Mouse (Mus musculus): ENCODE data around the gene Zcchc18. TPM values are rescaled to one million over a fixed set of nuclear protein-coding genes. Genes with fewer than 3 reads are reported as not detected.

Zcchc18 gene
- polyA plus RNA-seq, 1 experiment from 2014 or later: 43.4 TPM

DNA sequence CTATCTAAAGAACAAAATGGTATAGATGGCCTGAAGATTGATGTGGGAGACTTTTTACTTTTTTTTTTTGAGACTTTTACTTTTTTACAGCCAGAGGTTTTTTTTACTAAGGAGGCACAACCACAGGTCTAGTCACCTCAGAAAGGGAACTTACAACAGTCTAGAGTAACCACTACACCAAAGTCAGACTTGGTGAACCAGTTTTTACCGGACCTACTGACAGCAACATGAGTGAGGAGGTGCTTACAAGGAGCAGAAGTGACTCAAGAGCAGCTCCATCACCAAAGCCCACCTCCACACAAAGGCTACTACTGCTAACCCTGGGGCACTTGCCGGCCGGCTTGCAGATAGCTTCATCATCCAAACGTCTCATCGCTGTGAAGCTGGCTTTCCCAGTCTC is 38.8 kb downstream of the Zcchc18 start:
- no peak overlapping the region for H3K4me3 ChIP-seq (ENCODE audit: low read depth, low read length)
- no peaks in the 10 kb centered on the region for H3K9me3 ChIP-seq (ENCODE audit: control insufficient read depth, low read length)
- H3K4me2 ChIP-seq (ENCODE audit: low read depth, severe bottlenecking): no peak overlapping the region
- H3K27me3 ChIP-seq (ENCODE audit: control insufficient read depth, insufficient read depth, low read length): no peaks in the 10 kb centered on the region
- H3K27ac ChIP-seq (replicated peaks; ENCODE audit: low read depth, low read length): no peak overlapping the region
- 94% methylated on average over 5 of the region's 5 CpGs for WGBS
- no peaks in the 10 kb centered on the region for H3K4me1 ChIP-seq (ENCODE audit: control insufficient read depth, insufficient read depth, low read length)
- no peaks in the 10 kb centered on the region for H3K36me3 ChIP-seq (ENCODE audit: control insufficient read depth, insufficient read depth, low read length)
- H3K9ac ChIP-seq (ENCODE audit: low read length): no peak overlapping the region
- DNase-seq (ENCODE audit: low spot score) (no peak), ATAC-seq (ENCODE audit: insufficient number of reproducible peaks, low FRiP score, low TSS enrichment, low read depth) (no peak)

DNA sequence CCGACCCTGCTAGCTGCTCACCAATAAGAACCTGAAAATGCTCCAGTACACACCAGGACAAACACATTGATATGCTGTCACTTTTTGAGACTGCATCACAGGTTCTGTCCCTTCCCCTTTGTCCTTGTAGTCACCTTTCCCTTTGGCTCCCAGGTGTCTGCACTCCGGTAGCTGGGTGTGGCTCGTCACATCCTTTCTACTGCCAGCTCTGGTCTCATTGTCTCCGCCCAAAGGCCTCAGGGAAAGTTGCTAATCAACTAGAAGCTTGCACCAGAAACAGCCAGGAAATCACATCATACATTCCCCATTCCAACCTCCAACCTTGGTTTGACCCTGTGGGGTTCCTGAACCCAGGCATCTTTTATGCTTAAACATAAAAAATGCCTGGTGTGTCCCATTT is 41.4 kb downstream of the Zcchc18 start:
- Histone ChIP-seq H3K27me3 (ENCODE audit: control insufficient read depth, insufficient read depth, low read length) (no peaks in the 10 kb centered on the region), H3K9ac (ENCODE audit: low read length) (no peak overlapping the region), H3K36me3 (ENCODE audit: control insufficient read depth, insufficient read depth, low read length) (no peaks in the 10 kb centered on the region), H3K4me2 (ENCODE audit: low read depth, severe bottlenecking) (no peak overlapping the region), H3K4me3 (ENCODE audit: low read depth, low read length) (no peak overlapping the region), H3K9me3 (ENCODE audit: control insufficient read depth, low read length) (no peaks in the 10 kb centered on the region), H3K27ac (replicated peaks; ENCODE audit: low read depth, low read length) (no peak overlapping the region), H3K4me1 (ENCODE audit: control insufficient read depth, insufficient read depth, low read length) (no peaks in the 10 kb centered on the region)
- ATAC-seq (ENCODE audit: insufficient number of reproducible peaks, low FRiP score, low TSS enrichment, low read depth) (no peak), DNase-seq (ENCODE audit: low spot score) (no peak)
- 67% methylated on average over 4 of the region's 4 CpGs for WGBS

DNA sequence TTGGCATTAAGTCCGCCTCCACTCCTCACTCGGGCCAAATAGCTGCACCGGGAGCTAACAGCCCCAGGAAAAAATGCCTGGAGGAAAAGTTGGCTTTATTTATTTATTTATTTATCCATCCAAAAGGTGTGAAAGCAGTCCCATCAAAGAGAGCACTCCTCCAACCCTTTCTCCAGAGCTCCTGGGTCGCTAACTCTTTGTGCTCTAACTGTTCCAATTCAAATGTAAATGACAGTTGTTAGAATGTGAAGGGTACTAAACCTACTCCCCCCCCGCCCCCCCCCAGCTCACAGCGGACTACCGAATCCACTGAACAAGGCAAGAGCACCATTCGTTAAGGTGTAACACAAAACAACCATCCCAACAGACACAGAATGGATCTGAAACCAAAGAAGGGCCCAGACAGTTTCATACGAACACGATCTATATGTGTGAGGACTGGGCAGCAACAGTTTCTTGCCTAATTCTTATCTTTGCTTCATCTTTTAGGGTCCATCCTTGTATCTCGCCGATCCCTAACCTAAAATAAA is 44.6 kb downstream of the Zcchc18 start:
- WGBS: 22% methylated on average over 12 of the region's 12 CpGs
- Histone ChIP-seq H3K4me1 (ENCODE audit: control insufficient read depth, insufficient read depth, low read length) (no peaks in the 10 kb centered on the region), H3K27ac (replicated peaks; ENCODE audit: low read depth, low read length) (no peak overlapping the region)

DNA sequence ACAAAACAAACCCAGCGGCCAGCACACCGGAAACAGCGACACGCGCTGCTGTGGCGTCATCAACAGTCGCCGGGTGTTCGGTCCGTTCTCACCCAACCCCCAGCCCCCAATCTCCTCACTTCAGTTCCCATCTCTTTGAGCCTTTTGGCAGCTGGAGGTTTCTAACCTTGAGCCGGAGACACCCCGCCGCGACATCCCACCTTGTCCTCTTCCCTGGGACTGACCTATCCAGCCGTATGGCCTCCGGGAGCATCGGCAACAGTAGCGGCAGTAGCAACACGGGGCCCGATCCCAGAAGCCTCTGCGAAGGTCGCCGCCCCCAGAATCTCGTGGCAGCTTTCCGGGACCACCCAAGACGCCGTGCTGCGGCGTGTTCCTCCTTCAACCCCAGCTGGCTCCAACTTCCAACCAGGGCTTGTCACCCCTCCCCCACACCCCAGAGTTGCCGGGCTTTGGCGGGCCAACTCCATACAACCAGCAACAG is 45.1 kb downstream of the Zcchc18 start, which contains the start of gene Slc25a53:
TSS of gene Slc25a53 (minus strand) at position 303 of the 484 bp plus-strand sequence.
- peak within 1 kb of the TSS; percentile 47 for H3K4me2 ChIP-seq (ENCODE audit: low read depth, severe bottlenecking)
- H3K27me3 ChIP-seq (ENCODE audit: control insufficient read depth, insufficient read depth, low read length): no peaks in the 10 kb centered on the region
- H3K4me3 ChIP-seq (ENCODE audit: low read depth, low read length): peak within 1 kb of the TSS; percentile 47
- 17% methylated on average over 31 of the region's 31 CpGs for WGBS
- DNase-seq (ENCODE audit: low spot score): peak; percentile 90
- no peaks in the 10 kb centered on the region for H3K4me1 ChIP-seq (ENCODE audit: control insufficient read depth, insufficient read depth, low read length)
- no peaks in the 10 kb centered on the region for H3K9me3 ChIP-seq (ENCODE audit: control insufficient read depth, low read length)
- H3K36me3 ChIP-seq (ENCODE audit: control insufficient read depth, insufficient read depth, low read length): no peaks in the 10 kb centered on the region
- peak; percentile 93 for ATAC-seq (ENCODE audit: insufficient number of reproducible peaks, low FRiP score, low TSS enrichment, low read depth)
- peak within 1 kb of the TSS; percentile 65; the same call in 1 of the 2 replicates for H3K27ac ChIP-seq (replicated peaks; ENCODE audit: low read depth, low read length)
- H3K9ac ChIP-seq (ENCODE audit: low read length): peak within 1 kb of the TSS; percentile 66

More for the DNA sequence above, 44.6 kb downstream of the Zcchc18 start:
- H3K4me3 ChIP-seq (ENCODE audit: low read depth, low read length): peak overlapping the region; percentile 47
- DNase-seq (ENCODE audit: low spot score): no peak
- H3K27me3 ChIP-seq (ENCODE audit: control insufficient read depth, insufficient read depth, low read length): no peaks in the 10 kb centered on the region
- no peak for ATAC-seq (ENCODE audit: insufficient number of reproducible peaks, low FRiP score, low TSS enrichment, low read depth)
- H3K9me3 ChIP-seq (ENCODE audit: control insufficient read depth, low read length): no peaks in the 10 kb centered on the region
- peak overlapping the region; percentile 47 for H3K4me2 ChIP-seq (ENCODE audit: low read depth, severe bottlenecking)
- H3K9ac ChIP-seq (ENCODE audit: low read length): peak overlapping the region; percentile 30; the same call in 1 of the 2 replicates
- H3K36me3 ChIP-seq (ENCODE audit: control insufficient read depth, insufficient read depth, low read length): no peaks in the 10 kb centered on the region

DNA sequence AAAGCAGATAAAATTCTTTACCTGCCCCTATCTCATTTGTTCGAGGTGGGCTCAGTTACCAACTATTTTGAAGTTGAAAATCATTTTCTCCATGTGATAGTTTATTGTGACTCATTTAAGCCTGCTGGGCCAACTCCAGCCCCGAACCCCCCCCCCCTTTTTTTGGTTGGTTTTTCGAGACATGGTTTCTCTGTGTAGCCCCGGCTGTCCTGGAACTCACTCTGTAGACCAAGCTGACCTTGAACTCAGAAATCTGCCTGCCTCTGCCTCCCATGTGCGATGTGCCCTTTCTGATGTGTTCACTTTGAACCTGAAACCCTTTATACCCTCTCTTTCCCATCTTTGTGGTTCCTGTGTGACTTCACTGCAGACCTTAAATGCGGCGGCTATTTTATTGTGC is 45.5 kb downstream of the Zcchc18 start:
- H3K4me1 ChIP-seq (ENCODE audit: control insufficient read depth, insufficient read depth, low read length): no peaks in the 10 kb centered on the region
- H3K9ac ChIP-seq (ENCODE audit: low read length): peak overlapping the region; percentile 66; the same call in 1 of the 2 replicates
- no peaks in the 10 kb centered on the region for H3K36me3 ChIP-seq (ENCODE audit: control insufficient read depth, insufficient read depth, low read length)
- ATAC-seq (ENCODE audit: insufficient number of reproducible peaks, low FRiP score, low TSS enrichment, low read depth) (no peak; the same call in 1 of the 2 replicates), DNase-seq (ENCODE audit: low spot score) (no peak)
- no peaks in the 10 kb centered on the region for H3K27me3 ChIP-seq (ENCODE audit: control insufficient read depth, insufficient read depth, low read length)
- 32% methylated on average over 7 of the region's 7 CpGs for WGBS
- H3K4me3 ChIP-seq (ENCODE audit: low read depth, low read length): peak overlapping the region; percentile 47
- H3K27ac ChIP-seq (replicated peaks; ENCODE audit: low read depth, low read length): no peak overlapping the region; the same call in 1 of the 2 replicates
- H3K9me3 ChIP-seq (ENCODE audit: control insufficient read depth, low read length): no peaks in the 10 kb centered on the region
- no peak overlapping the region for H3K4me2 ChIP-seq (ENCODE audit: low read depth, severe bottlenecking)

Other genes starting within 250 kb of the Zcchc18 start
- 612 and 618 TPM in 2 replicates for gene Morf4l2, start 249.5 kb upstream of the Zcchc18 start, polyA plus RNA-seq (2014; fragmentation: Nextera tagmentation; extraction: Ambion mirVana)
- gene Glra4, start 213.0 kb upstream of the Zcchc18 start, polyA plus RNA-seq (2014; fragmentation: Nextera tagmentation; extraction: Ambion mirVana): 0.16 TPM in 1 of 2 replicates, not detected in the other
- gene Plp1, start 170.5 kb upstream of the Zcchc18 start, polyA plus RNA-seq (2014; fragmentation: Nextera tagmentation; extraction: Ambion mirVana): 4.9 and 5.0 TPM in 2 replicates
- 0.12 and 0.51 TPM in 2 replicates for gene Rab9b, start 124.4 kb upstream of the Zcchc18 start, polyA plus RNA-seq (2014; fragmentation: Nextera tagmentation; extraction: Ambion mirVana)
- not detected in 2 replicates for gene H2bfm, start 65.8 kb upstream of the Zcchc18 start, polyA plus RNA-seq (2014; fragmentation: Nextera tagmentation; extraction: Ambion mirVana)
- 65.5 and 66.3 TPM in 2 replicates for gene Tmsb15b2, start 17.7 kb upstream of the Zcchc18 start, polyA plus RNA-seq (2014; fragmentation: Nextera tagmentation; extraction: Ambion mirVana)
- 6.1 and 8.1 TPM in 2 replicates for gene Tmsb15l, start 16.3 kb upstream of the Zcchc18 start, polyA plus RNA-seq (2014; fragmentation: Nextera tagmentation; extraction: Ambion mirVana)
- 21.1 and 24.1 TPM in 2 replicates for gene Tmsb15b1, start 16.3 kb upstream of the Zcchc18 start, polyA plus RNA-seq (2014; fragmentation: Nextera tagmentation; extraction: Ambion mirVana)
- 12.7 TPM in 2 replicates for gene Slc25a53, start 45.1 kb downstream of the Zcchc18 start, polyA plus RNA-seq (2014; fragmentation: Nextera tagmentation; extraction: Ambion mirVana)
- gene Fam199x, start 56.4 kb downstream of the Zcchc18 start, polyA plus RNA-seq (2014; fragmentation: Nextera tagmentation; extraction: Ambion mirVana): 18.6 and 19.4 TPM in 2 replicates
- not detected in 2 replicates for gene Esx1, start 128.9 kb downstream of the Zcchc18 start, polyA plus RNA-seq (2014; fragmentation: Nextera tagmentation; extraction: Ambion mirVana)

Measured in limb, embryonic 11.5 days (tissue).